Mouse (Mus musculus): ENCODE data around the gene Stpg3. TPM values are rescaled to one million over a fixed set of nuclear protein-coding genes. Genes with fewer than 3 reads are reported as not detected.
"Not testable (repeated sequence)": the region's sequence is repeated elsewhere in the genome, so short reads cannot be mapped to it uniquely, and the experiment has no call there.

The Stpg3 gene
- not detected in 2 replicates for polyA plus RNA-seq (2015; fragmentation: Nextera tagmentation; extraction: Ambion mirVana)

DNA sequence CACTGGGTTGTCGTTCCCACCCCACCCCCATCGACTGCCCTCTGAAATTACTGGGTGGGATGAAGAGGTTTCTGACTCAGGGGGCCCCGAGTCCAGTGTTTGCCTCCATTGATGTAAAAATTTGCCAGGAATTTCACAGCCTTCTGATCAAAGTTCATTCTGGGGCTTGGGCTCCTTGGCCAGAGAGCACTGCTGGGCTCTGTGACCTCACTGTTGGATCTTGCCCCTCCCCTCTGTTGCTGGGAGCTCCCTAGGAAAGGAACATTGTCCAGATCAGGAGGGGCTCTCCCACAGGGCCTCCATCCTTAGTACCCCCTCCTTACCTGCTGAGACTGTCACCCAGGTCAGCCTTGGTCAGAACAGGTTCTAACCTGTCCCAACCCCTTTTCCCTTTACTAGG lies at the start of gene Stpg3:
TSS of gene Stpg3 (minus strand) at position 194 of the 400 bp plus-strand sequence.
- 64% methylated on average over 3 of the region's 3 CpGs for WGBS (ENCODE audit: insufficient replicate concordance)
- ATAC-seq (ENCODE audit: insufficient read depth) = no peak

GRCm38 (mm10) chr2:25263623-25264285 lies 49.3 kb upstream of the Stpg3 start:
- Histone ChIP-seq H3K9me3 (replicated peaks) (no peaks in the 10 kb centered on the region), H3K27me3 (0 out of 2 replicates have a peak, but pooled peaks cover 3% of the 10 kb centered on the region), H3K4me1 (replicated peaks) (peaks cover 70% of the 10 kb centered on the region), H3K9ac (peak overlapping the region; percentile 70), H3K4me2 (peak overlapping the region; percentile 100), H3K4me3 (replicated peaks) (peak overlapping the region; percentile 87), H3K36me3 (replicated peaks) (peaks cover 12% of the 10 kb centered on the region), H3K27ac (replicated peaks) (no peak overlapping the region)
- ATAC-seq (ENCODE audit: insufficient read depth) = no peak
- 29% methylated on average over 12 of the region's 12 CpGs for WGBS (ENCODE audit: insufficient replicate concordance)

More for the DNA sequence above, at the start of gene Stpg3:
- peaks cover 4% of the 10 kb centered on the region; the same call in 1 of the 2 replicates for H3K27me3 ChIP-seq
- H3K9me3 ChIP-seq (replicated peaks) = no peaks in the 10 kb centered on the region
- peaks cover 20% of the 10 kb centered on the region for H3K4me1 ChIP-seq (replicated peaks)
- H3K9ac ChIP-seq = no peak within 1 kb of the TSS
- peaks cover 6% of the 10 kb centered on the region for H3K36me3 ChIP-seq (replicated peaks)
- no peak within 1 kb of the TSS for H3K4me3 ChIP-seq (replicated peaks)
- H3K27ac ChIP-seq (replicated peaks) = no peak within 1 kb of the TSS
- no peak within 1 kb of the TSS for H3K4me2 ChIP-seq

GRCm38 (mm10) chr2:25262795-25263622 lies 48.6 kb upstream of the Stpg3 start:
- peak; percentile 29 for ATAC-seq (ENCODE audit: insufficient read depth)
- Histone ChIP-seq H3K4me1 (replicated peaks) (peaks cover 65% of the 10 kb centered on the region), H3K27ac (replicated peaks) (peak overlapping the region; percentile 78), H3K9ac (peak overlapping the region; percentile 70), H3K4me2 (peak overlapping the region; percentile 100), H3K27me3 (0 out of 2 replicates have a peak, but pooled peaks cover 3% of the 10 kb centered on the region), H3K4me3 (replicated peaks) (peak overlapping the region; percentile 87), H3K36me3 (replicated peaks) (0 out of 2 replicates have a peak, but pooled peaks cover 5% of the 10 kb centered on the region), H3K9me3 (replicated peaks) (no peaks in the 10 kb centered on the region)
- WGBS (ENCODE audit: insufficient replicate concordance) = under 1% methylated on average over 82 of the region's 82 CpGs

GRCm38 (mm10) chr2:25262291-25262767 lies 47.9 kb upstream of the Stpg3 start, which contains the start of gene Tprn:
Tprn (plus strand) TSS chr2:25262618.
- Histone ChIP-seq H3K9me3 (replicated peaks) (no peaks in the 10 kb centered on the region), H3K27me3 (0 out of 2 replicates have a peak, but pooled peaks cover 3% of the 10 kb centered on the region), H3K4me2 (peak within 1 kb of the TSS; percentile 100), H3K27ac (replicated peaks) (peak within 1 kb of the TSS; percentile 78), H3K36me3 (replicated peaks) (no peaks in the 10 kb centered on the region), H3K4me1 (replicated peaks) (peaks cover 58% of the 10 kb centered on the region), H3K4me3 (replicated peaks) (peak within 1 kb of the TSS; percentile 87), H3K9ac (peak within 1 kb of the TSS; percentile 70)
- peak; percentile 98 for ATAC-seq (ENCODE audit: insufficient read depth)
- under 1% methylated on average over 39 of the region's 39 CpGs for WGBS (ENCODE audit: insufficient replicate concordance)

- Histone ChIP-seq H3K36me3 (replicated peaks) (no peaks in the 10 kb centered on the region), H3K9me3 (replicated peaks) (no peaks in the 10 kb centered on the region), H3K27ac (replicated peaks) (peak overlapping the region; percentile 21), H3K9ac (peak overlapping the region; percentile 28), H3K4me2 (peak overlapping the region; percentile 100), H3K4me1 (replicated peaks) (peaks cover 57% of the 10 kb centered on the region), H3K27me3 (0 out of 2 replicates have a peak, but pooled peaks cover 3% of the 10 kb centered on the region), H3K4me3 (replicated peaks) (peak overlapping the region; percentile 87)
- ATAC-seq (ENCODE audit: insufficient read depth) = peak; percentile 2
- 38% methylated on average over 12 of the region's 12 CpGs for WGBS (ENCODE audit: insufficient replicate concordance)
These were observed 47.4 kb upstream of the Stpg3 start for GRCm38 (mm10) chr2:25261870-25262269.

- no peaks in the 10 kb centered on the region for H3K36me3 ChIP-seq (replicated peaks)
- peaks cover 49% of the 10 kb centered on the region for H3K4me1 ChIP-seq (replicated peaks)
- no peak overlapping the region for H3K4me2 ChIP-seq
- no peak for ATAC-seq (ENCODE audit: insufficient read depth)
- no peaks in the 10 kb centered on the region for H3K9me3 ChIP-seq (replicated peaks)
- H3K27me3 ChIP-seq = 0 out of 2 replicates have a peak, but pooled peaks cover 2% of the 10 kb centered on the region
- no peak overlapping the region for H3K27ac ChIP-seq (replicated peaks)
- H3K4me3 ChIP-seq (replicated peaks) = no peak overlapping the region
- no peak overlapping the region for H3K9ac ChIP-seq
- WGBS (ENCODE audit: insufficient replicate concordance) = 33% methylated on average over 2 of the region's 2 CpGs
These were observed 44.5 kb upstream of the Stpg3 start for GRCm38 (mm10) chr2:25258887-25259286.

DNA sequence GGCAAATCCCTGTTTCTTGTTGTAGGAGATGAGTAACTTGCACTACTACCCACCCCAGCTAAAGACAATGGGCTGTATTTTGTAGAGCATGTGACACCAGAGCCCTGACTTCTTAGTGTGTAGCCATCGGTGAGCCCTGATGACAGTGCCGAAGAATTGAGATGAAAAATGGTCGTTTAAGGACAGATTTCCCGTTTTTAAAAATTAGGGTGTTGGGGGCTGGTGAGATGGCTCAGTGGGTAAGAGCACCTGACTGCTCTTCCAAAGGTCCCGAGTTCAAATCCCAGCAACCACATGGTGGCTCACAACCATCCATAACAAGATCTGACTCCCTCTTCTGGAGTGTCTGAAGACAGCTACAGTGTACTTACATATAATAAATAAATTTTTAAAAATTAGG lies 42.8 kb upstream of the Stpg3 start:
- H3K27ac ChIP-seq (replicated peaks); H3K9me3 ChIP-seq (replicated peaks); H3K27me3 ChIP-seq; H3K4me2 ChIP-seq; H3K4me3 ChIP-seq (replicated peaks); H3K9ac ChIP-seq; ATAC-seq (ENCODE audit: insufficient read depth): not testable (repeated sequence)
- Histone ChIP-seq H3K36me3 (replicated peaks) (peaks cover 12% of the 10 kb centered on the region; the same call in 1 of the 2 replicates), H3K4me1 (replicated peaks) (peaks cover 35% of the 10 kb centered on the region)
- WGBS (ENCODE audit: insufficient replicate concordance) = 70% methylated on average over 5 of the region's 5 CpGs

GRCm38 (mm10) chr2:25256443-25257109 lies 42.1 kb upstream of the Stpg3 start:
- H3K4me3 ChIP-seq (replicated peaks) = peak overlapping the region; percentile 90
- peak overlapping the region; percentile 84 for H3K9ac ChIP-seq
- WGBS (ENCODE audit: insufficient replicate concordance) = 32% methylated on average over 12 of the region's 12 CpGs
- peak overlapping the region; percentile 83; the same call in 1 of the 2 replicates for H3K27ac ChIP-seq (replicated peaks)
- peaks cover 29% of the 10 kb centered on the region for H3K4me1 ChIP-seq (replicated peaks)
- peak overlapping the region; percentile 93 for H3K4me2 ChIP-seq
- H3K36me3 ChIP-seq (replicated peaks) = peaks cover 17% of the 10 kb centered on the region
- H3K9me3 ChIP-seq (replicated peaks); ATAC-seq (ENCODE audit: insufficient read depth); H3K27me3 ChIP-seq: not testable (repeated sequence)

DNA sequence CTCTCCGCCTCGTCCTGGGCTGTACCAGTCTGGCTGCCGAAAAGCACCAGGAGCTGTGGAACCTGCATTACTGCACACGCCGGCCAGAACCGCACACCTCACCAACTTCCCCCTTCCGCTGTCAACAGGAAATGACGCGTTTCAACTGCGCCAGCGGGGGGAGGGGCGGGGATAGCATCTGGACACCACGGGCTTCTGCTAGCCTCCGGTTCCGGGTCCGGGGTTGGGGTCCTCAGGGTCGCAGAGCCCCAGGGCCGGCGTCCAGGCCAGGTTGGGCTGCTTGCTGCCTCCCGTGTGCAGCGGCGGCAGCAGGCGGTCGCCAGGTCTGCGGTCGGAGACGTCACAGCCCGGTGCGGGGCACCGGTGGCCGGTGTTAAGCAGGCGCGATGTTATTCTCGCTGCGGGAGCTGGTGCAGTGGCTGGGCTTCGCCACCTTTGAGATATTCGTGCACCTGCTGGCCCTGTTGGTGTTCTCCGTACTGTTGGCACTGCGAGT lies 40.9 kb upstream of the Stpg3 start, which contains the start of gene Tmem203:
TSS of gene Tmem203 (plus strand) at position 156 of the 496 bp plus-strand sequence.
- Histone ChIP-seq H3K9me3 (replicated peaks) (no peaks in the 10 kb centered on the region), H3K27me3 (no peaks in the 10 kb centered on the region), H3K9ac (peak within 1 kb of the TSS; percentile 84), H3K36me3 (replicated peaks) (peaks cover 29% of the 10 kb centered on the region), H3K27ac (replicated peaks) (peak within 1 kb of the TSS; percentile 83), H3K4me1 (replicated peaks) (peaks cover 25% of the 10 kb centered on the region), H3K4me3 (replicated peaks) (peak within 1 kb of the TSS; percentile 90), H3K4me2 (peak within 1 kb of the TSS; percentile 93)
- ATAC-seq (ENCODE audit: insufficient read depth) = peak; percentile 82
- WGBS (ENCODE audit: insufficient replicate concordance) = 0% methylated on average over 39 of the region's 39 CpGs

DNA sequence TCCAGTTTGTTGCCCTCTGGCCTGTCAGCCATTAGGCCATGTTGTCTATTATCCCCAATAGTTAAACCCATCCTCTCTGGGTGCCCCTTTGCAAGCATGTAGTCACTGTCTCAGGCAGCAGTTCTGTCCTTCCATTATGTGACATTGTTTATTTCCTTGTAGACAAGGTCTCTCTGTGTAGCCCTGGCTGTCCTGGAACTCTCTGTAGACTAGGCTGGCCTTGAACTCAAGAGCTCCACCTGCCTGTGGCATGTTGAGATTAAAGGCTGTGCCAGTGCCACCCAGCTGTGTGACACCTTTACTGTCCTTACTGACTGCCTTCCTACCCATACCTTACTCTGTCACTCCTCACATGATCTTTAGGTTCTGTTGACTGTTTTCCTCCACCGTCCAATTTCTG lies 37.9 kb upstream of the Stpg3 start:
- Histone ChIP-seq H3K9ac (no peak overlapping the region), H3K9me3 (replicated peaks) (no peaks in the 10 kb centered on the region), H3K27me3 (no peaks in the 10 kb centered on the region), H3K36me3 (replicated peaks) (peaks cover 54% of the 10 kb centered on the region), H3K4me2 (no peak overlapping the region), H3K4me3 (replicated peaks) (no peak overlapping the region), H3K27ac (replicated peaks) (no peak overlapping the region), H3K4me1 (replicated peaks) (peaks cover 25% of the 10 kb centered on the region)
- no peak for ATAC-seq (ENCODE audit: insufficient read depth)
- WGBS (ENCODE audit: insufficient replicate concordance) = 74% methylated on average over 1 of the region's 1 CpGs

Measured in liver, embryonic 15.5 days (tissue).